Mouse (Mus musculus) spleen, adult 2 months (tissue): Measurements from ENCODE around the gene Fmnl3.

Source experiments
- CTCF ChIP-seq: fragments of 200-500 bp; IDR thresholded peaks from 2 replicates; pipeline ENCODE4 v1.5.1; 2011; ENCODE audit warnings: mild to moderate bottlenecking, inconsistent platforms; ENCODE audit not compliant: insufficient read depth, insufficient read length, insufficient replicate concordance; ENCODE audit errors: extremely low read depth
- POLR2A ChIP-seq: fragments of 200-500 bp; IDR thresholded peaks from 2 replicates; pipeline ENCODE4 v1.6.1; 2011; ENCODE audit warnings: low read depth, low read length, inconsistent platforms

GRCm38 (mm10) chr15:99406986-99407570 is 36.8 kb upstream of the Fmnl3 start:
- no peak for TF ChIP-seq CTCF
- no peak for TF ChIP-seq POLR2A
